Mouse (Mus musculus) MEL (cell line): ENCODE measurements at regions not wholly inside any gene's neighbourhood (a gene's known extent, or its start where the extent isn't known, plus 50 kb on each side); places are given as distances from the start of the nearest gene placed in this dataset.
A peak's percentile ranks its signal among the peaks of the same experiment; 100 is the strongest.

ENCODE experiments used
- DNase-seq: peaks from one replicate; pipeline ENCODE4 v3.0.0; 2011; ENCODE audit warnings: low read depth, low spot score
- H3K27ac ChIP-seq: 2 replicates; pipeline ENCODE4 v1.5.1; 2012; ENCODE audit warnings: low read depth, mild to moderate bottlenecking, control low read depth, low read length, moderate library complexity; ENCODE audit not compliant: control insufficient read depth
- H3K27me3 ChIP-seq, 2 experiments: fragments of 150-350 bp in 1 of 2; sonication (generic) in 1 of 2; 2 replicates each; pipeline ENCODE4 v1.6.1; 2012; ENCODE audit warnings: low read length in 2 of 2, mild to moderate bottlenecking in 2 of 2, improper control_type of control experiment in 1 of 2, moderate library complexity in 1 of 2; ENCODE audit not compliant: insufficient read depth in 2 of 2, control insufficient read depth in 1 of 2
- H3K36me3 ChIP-seq, 2 experiments: 2 replicates each; pipeline ENCODE4 v1.6.1; 2012 to 2014; ENCODE audit warnings: low read length in 2 of 2, improper control_type of control experiment in 1 of 2, inconsistent platforms in 1 of 2, mild to moderate bottlenecking in 1 of 2; ENCODE audit not compliant: insufficient read depth in 2 of 2, control insufficient read depth in 1 of 2
- H3K4me1 ChIP-seq, 2 experiments: fragments of 150-350 bp in 1 of 2; sonication (generic) in 1 of 2; 2 replicates each; pipeline ENCODE4 v1.6.1; 2012; ENCODE audit warnings: low read length in 2 of 2, improper control_type of control experiment in 1 of 2, mild to moderate bottlenecking in 1 of 2; ENCODE audit not compliant: insufficient read depth in 2 of 2, control insufficient read depth in 1 of 2
- H3K4me3 ChIP-seq, 2 experiments: fragments of 150-350 bp in 1 of 2; sonication (generic) in 1 of 2; 2 replicates each; pipeline ENCODE4 v1.5.1; 2012; ENCODE audit warnings: low read depth in 2 of 2, low read length in 2 of 2, mild to moderate bottlenecking in 2 of 2, moderate library complexity in 2 of 2, control low read depth in 1 of 2, improper control_type of control experiment in 1 of 2; ENCODE audit not compliant: control insufficient read depth in 1 of 2, insufficient read depth in 1 of 2
- H3K79me2 ChIP-seq: 2 replicates; pipeline ENCODE4 v1.6.1; 2012; ENCODE audit warnings: mild to moderate bottlenecking, low read length, moderate library complexity; ENCODE audit not compliant: control insufficient read depth, poor library complexity, insufficient read depth
- H3K9ac ChIP-seq: 2 replicates; pipeline ENCODE4 v1.6.1; 2012; ENCODE audit warnings: low read depth, mild to moderate bottlenecking, control low read depth, low read length, moderate library complexity; ENCODE audit not compliant: control insufficient read depth, poor library complexity, severe bottlenecking
- H3K9me3 ChIP-seq: fragments of 150-350 bp; sonication (generic); replicated peaks from 2 replicates; pipeline ENCODE4 v1.6.1; 2012; ENCODE audit warnings: mild to moderate bottlenecking, low read length, improper control_type of control experiment, moderate library complexity; ENCODE audit not compliant: insufficient read depth
- BHLHE40 ChIP-seq: IDR thresholded peaks from 2 replicates; pipeline ENCODE4 v1.6.1; 2012; ENCODE audit warnings: low read depth, mild to moderate bottlenecking, inconsistent platforms, low read length, improper control_type of control experiment, borderline replicate concordance
- CHD1 ChIP-seq: IDR thresholded peaks from 2 replicates; pipeline ENCODE4 v1.6.1; 2012; ENCODE audit warnings: low read depth, mild to moderate bottlenecking, inconsistent platforms, low read length, improper control_type of control experiment
- CHD2 ChIP-seq: IDR thresholded peaks from 2 replicates; pipeline ENCODE4 v1.6.1; 2011; ENCODE audit warnings: low read length, improper control_type of control experiment
- CTCF ChIP-seq, 3 experiments: IDR thresholded peaks in 2 of 3; conservative IDR thresholded peaks in 1 of 3; 2 replicates each; pipeline ENCODE4 v1.5.1; 2011 to 2012; ENCODE audit warnings: low read length in 3 of 3, low read depth in 2 of 3, mild to moderate bottlenecking in 2 of 3, improper control_type of control experiment in 1 of 3, inconsistent platforms in 1 of 3, mixed read lengths in 1 of 3, moderate library complexity in 1 of 3; ENCODE audit not compliant: control insufficient read depth in 1 of 3, insufficient read depth in 1 of 3, poor library complexity in 1 of 3, severe bottlenecking in 1 of 3
- ELF1 ChIP-seq: IDR thresholded peaks from 2 replicates; pipeline ENCODE4 v1.6.1; 2014; ENCODE audit warnings: low read depth, mild to moderate bottlenecking, inconsistent platforms, low read length, improper control_type of control experiment, moderate library complexity
- EP300 ChIP-seq, 2 experiments: IDR thresholded peaks; 2 replicates each; pipeline ENCODE4 v1.6.1; 2011; ENCODE audit warnings: improper control_type of control experiment in 2 of 2, low read length in 2 of 2, low read depth in 1 of 2, mild to moderate bottlenecking in 1 of 2
- ETS1 ChIP-seq: IDR thresholded peaks from 2 replicates; pipeline ENCODE4 v1.6.1; 2012; ENCODE audit warnings: low read depth, mild to moderate bottlenecking, inconsistent platforms, low read length, improper control_type of control experiment, moderate library complexity
- GABPA ChIP-seq: IDR thresholded peaks from 2 replicates; pipeline ENCODE4 v1.6.1; 2012; ENCODE audit warnings: low read depth, mild to moderate bottlenecking, inconsistent platforms, low read length, improper control_type of control experiment, moderate library complexity
- GATA1 ChIP-seq: IDR thresholded peaks from 2 replicates; pipeline ENCODE4 v1.6.1; 2011; ENCODE audit warnings: low read depth, low read length, improper control_type of control experiment
- HCFC1 ChIP-seq: IDR thresholded peaks from 2 replicates; pipeline ENCODE4 v1.6.1; 2012; ENCODE audit warnings: low read depth, mild to moderate bottlenecking, inconsistent platforms, low read length, improper control_type of control experiment, moderate library complexity
- JUND ChIP-seq: IDR thresholded peaks from 2 replicates; pipeline ENCODE4 v1.6.1; 2011; ENCODE audit warnings: low read depth, mild to moderate bottlenecking, improper control_type of control experiment, low read length
- MAFK ChIP-seq: IDR thresholded peaks from 2 replicates; pipeline ENCODE4 v1.6.1; 2011; ENCODE audit warnings: low read depth, mild to moderate bottlenecking, low read length, improper control_type of control experiment, borderline replicate concordance
- MAX ChIP-seq: IDR thresholded peaks from 2 replicates; pipeline ENCODE4 v1.6.1; 2011; ENCODE audit warnings: low read length, improper control_type of control experiment
- MEF2A ChIP-seq: IDR thresholded peaks from 2 replicates; pipeline ENCODE4 v1.6.1; 2014; ENCODE audit warnings: low read depth, mild to moderate bottlenecking, inconsistent platforms, low read length, improper control_type of control experiment; ENCODE audit not compliant: poor library complexity, insufficient replicate concordance, severe bottlenecking; ENCODE audit errors: extremely low read depth
- MYB ChIP-seq: IDR thresholded peaks from 2 replicates; pipeline ENCODE4 v1.6.1; 2011; ENCODE audit warnings: mild to moderate bottlenecking, low read depth, low read length, improper control_type of control experiment
- MYC ChIP-seq: IDR thresholded peaks from 2 replicates; pipeline ENCODE4 v1.6.1; 2011; ENCODE audit warnings: low read depth, mild to moderate bottlenecking, low read length, improper control_type of control experiment, moderate library complexity
- NELFE ChIP-seq: IDR thresholded peaks from 2 replicates; pipeline ENCODE4 v1.6.1; 2011; ENCODE audit warnings: low read depth, low read length, improper control_type of control experiment
- POLR2A ChIP-seq, 2 experiments: IDR thresholded peaks; 2 replicates each; pipeline ENCODE4 v1.6.1; 2011 to 2012; ENCODE audit warnings: low read length in 2 of 2, mild to moderate bottlenecking in 2 of 2, control low read depth in 1 of 2, improper control_type of control experiment in 1 of 2, low read depth in 1 of 2, moderate library complexity in 1 of 2; ENCODE audit not compliant: control insufficient read depth in 1 of 2, insufficient read depth in 1 of 2, poor library complexity in 1 of 2
- POLR2AphosphoS2 ChIP-seq: IDR thresholded peaks from 2 replicates; pipeline ENCODE4 v1.6.1; 2011; ENCODE audit warnings: low read length, improper control_type of control experiment
- RAD21 ChIP-seq: IDR thresholded peaks from 2 replicates; pipeline ENCODE4 v1.6.1; 2011; ENCODE audit warnings: mild to moderate bottlenecking, low read depth, low read length, improper control_type of control experiment
- RCOR1 ChIP-seq: IDR thresholded peaks from 2 replicates; pipeline ENCODE4 v1.6.1; 2012; ENCODE audit warnings: low read depth, mild to moderate bottlenecking, inconsistent platforms, low read length, improper control_type of control experiment
- SIN3A ChIP-seq: IDR thresholded peaks from 2 replicates; pipeline ENCODE4 v1.6.1; 2012; ENCODE audit warnings: low read length, improper control_type of control experiment, inconsistent platforms
- SMC3 ChIP-seq: IDR thresholded peaks from 2 replicates; pipeline ENCODE4 v1.6.1; 2011; ENCODE audit warnings: low read depth, low read length, improper control_type of control experiment
- TAL1 ChIP-seq: IDR thresholded peaks from 2 replicates; pipeline ENCODE4 v1.6.1; 2012; ENCODE audit warnings: mild to moderate bottlenecking, inconsistent platforms, low read length, moderate library complexity, mixed read lengths
- TBP ChIP-seq: IDR thresholded peaks from 2 replicates; pipeline ENCODE4 v1.8.0; 2011; ENCODE audit warnings: low read depth, low read length, improper control_type of control experiment
- TCF12 ChIP-seq: IDR thresholded peaks from 2 replicates; pipeline ENCODE4 v1.6.1; 2014; ENCODE audit warnings: low read depth, mild to moderate bottlenecking, inconsistent platforms, low read length, improper control_type of control experiment, moderate library complexity
- UBTF ChIP-seq: IDR thresholded peaks from 2 replicates; pipeline ENCODE4 v1.6.1; 2012; ENCODE audit warnings: low read depth, mild to moderate bottlenecking, inconsistent platforms, low read length, improper control_type of control experiment, moderate library complexity, borderline replicate concordance; ENCODE audit not compliant: insufficient read depth
- USF1 ChIP-seq: IDR thresholded peaks from 2 replicates; pipeline ENCODE4 v1.6.1; 2014; ENCODE audit warnings: low read depth, mild to moderate bottlenecking, inconsistent platforms, low read length, improper control_type of control experiment, moderate library complexity
- USF2 ChIP-seq, 2 experiments: IDR thresholded peaks; 2 replicates each; pipeline ENCODE4 v1.6.1; 2011 to 2012; ENCODE audit warnings: improper control_type of control experiment in 2 of 2, low read length in 2 of 2, borderline replicate concordance in 1 of 2, inconsistent platforms in 1 of 2, low read depth in 1 of 2, mild to moderate bottlenecking in 1 of 2; ENCODE audit not compliant: insufficient read depth in 1 of 2
- ZC3H11A ChIP-seq: IDR thresholded peaks from 2 replicates; pipeline ENCODE4 v1.6.1; 2012; ENCODE audit warnings: low read depth, mild to moderate bottlenecking, inconsistent platforms, low read length, improper control_type of control experiment

- Histone ChIP-seq H3K9ac (no peak overlapping the region), H3K27ac (peak overlapping the region; percentile 98), H3K4me1 (peaks cover 3 to 5% of the 10 kb centered on the region in 2 experiments; a peak in 2 of 4 replicates), H3K79me2 (no peaks in the 10 kb centered on the region), H3K4me3 (no peak overlapping the region), H3K36me3 (peaks cover 0 to 15% of the 10 kb centered on the region in 2 experiments; a peak in 2 of 4 replicates), H3K9me3 (no peaks in the 10 kb centered on the region), H3K27me3 (no peaks in the 10 kb centered on the region)
- TF ChIP-seq BHLHE40 (peak; percentile 24; the same call in 1 of the 2 replicates), MYB (peak; percentile 54), TAL1 (peak; percentile 42), NELFE (no peak), SMC3 (peak; percentile 22; the same call in 1 of the 2 replicates), USF2 (IDR thresholded peaks at IDR 0.05; ENCODE audit: borderline replicate concordance in 1 of 2, insufficient read depth in 1 of 2, low read depth in 1 of 2, low read length in 2 of 2) (no peak), MAFK (0 out of 2 replicates have a peak, but pooled peaks have one; percentile 50), ETS1 (peak; percentile 86), RCOR1 (peak; percentile 79), SIN3A (peak; percentile 65), TCF12 (peak; percentile 87), MAX (no peak), CTCF (IDR thresholded peaks at IDR 0.05 in 2 of 3, conservative IDR thresholded peaks at IDR 0.05 in 1 of 3; ENCODE audit: control insufficient read depth in 1 of 3, insufficient read depth in 1 of 3, low read depth in 2 of 3, low read length in 3 of 3, poor library complexity in 1 of 3, severe bottlenecking in 1 of 3) (peak; percentile 16 to 47 (median 19); a peak in 5 of 6 replicates), GATA1 (peak; percentile 93), CHD2 (no peak), EP300 (IDR thresholded peaks at IDR 0.05; ENCODE audit: low read depth in 1 of 2, low read length in 2 of 2) (peak; percentile 91 to 94), RAD21 (peak; percentile 19), JUND (no peak), ZC3H11A (peak; percentile 26; the same call in 1 of the 2 replicates)
- DNase-seq, result peak; percentile 85
Observed at GRCm38 (mm10) chr9:74758025-74758424, 103.7 kb upstream of the Onecut1 start.

- Histone ChIP-seq H3K9me3 (no peaks in the 10 kb centered on the region), H3K4me1 (peaks cover 3 to 5% of the 10 kb centered on the region in 2 experiments; a peak in 2 of 4 replicates), H3K27ac (peak overlapping the region; percentile 98), H3K27me3 (no peaks in the 10 kb centered on the region), H3K4me3 (no peak overlapping the region), H3K79me2 (no peaks in the 10 kb centered on the region), H3K9ac (no peak overlapping the region), H3K36me3 (peaks cover 0 to 15% of the 10 kb centered on the region in 2 experiments; a peak in 2 of 4 replicates)
- peak; percentile 76 for DNase-seq
- TF ChIP-seq TCF12 (peak; percentile 94), UBTF (no peak), BHLHE40 (0 out of 2 replicates have a peak, but pooled peaks have one; percentile 39), SIN3A (peak; percentile 57), HCFC1 (0 out of 2 replicates have a peak, but pooled peaks have one; percentile 15), MYC (0 out of 2 replicates have a peak, but pooled peaks have one; percentile 19), ETS1 (peak; percentile 82), CHD1 (no peak), NELFE (0 out of 2 replicates have a peak, but pooled peaks have one; percentile 23), USF1 (no peak), POLR2AphosphoS2 (no peak), RAD21 (no peak), GABPA (no peak), MEF2A (0 out of 2 replicates have a peak, but pooled peaks have one; percentile 58), SMC3 (no peak), TBP (0 out of 2 replicates have a peak, but pooled peaks have one; percentile 31), MYB (peak; percentile 61), ELF1 (no peak), GATA1 (peak; percentile 91), POLR2A (IDR thresholded peaks at IDR 0.05; ENCODE audit: control insufficient read depth in 1 of 2, insufficient read depth in 1 of 2, low read depth in 1 of 2, low read length in 2 of 2, poor library complexity in 1 of 2) (no peak), MAX (peak; percentile 50), EP300 (IDR thresholded peaks at IDR 0.05; ENCODE audit: low read depth in 1 of 2, low read length in 2 of 2) (peak; percentile 89 to 96)
Observed at GRCm38 (mm10) chr9:74758876-74759275, 102.8 kb upstream of the Onecut1 start.
